Mouse (Mus musculus) liver, postnatal 0 days (tissue): ENCODE measurements around the gene Scamp1.

Experiments used
- CTCF ChIP-seq: sonication (generic); IDR thresholded peaks from 2 replicates; pipeline ENCODE4 v1.5.1; 2016; ENCODE audit warnings: antibody characterized with exemption, low read depth
- EP300 ChIP-seq: IDR thresholded peaks from 2 replicates; pipeline ENCODE4 v1.6.1; 2016; ENCODE audit warnings: antibody characterized with exemption, low read depth, mild to moderate bottlenecking

DNA sequence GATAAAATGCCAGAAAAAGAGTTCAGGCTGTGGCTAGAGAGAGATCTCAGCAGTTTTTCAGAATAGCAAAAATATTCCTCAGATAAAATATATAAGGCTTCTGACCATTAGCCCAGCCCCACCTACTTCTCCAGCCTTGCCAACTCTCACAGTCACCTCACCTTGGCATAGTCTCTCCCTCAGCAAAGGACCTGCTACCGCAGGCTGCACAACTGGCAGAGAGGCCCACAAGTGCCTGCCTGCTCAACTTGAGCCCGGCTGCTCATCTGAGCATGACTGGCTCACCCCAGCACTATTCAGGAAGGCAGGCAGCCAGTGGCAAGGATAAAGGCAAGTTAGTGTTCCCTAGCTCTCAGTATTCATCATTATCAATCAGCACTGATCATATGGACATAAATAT, 30.5 kb downstream of the Scamp1 start:
- TF ChIP-seq CTCF: no peak
- no peak for TF ChIP-seq EP300
